Mouse (Mus musculus) midbrain, embryonic 12.5 days (tissue): ENCODE data around the gene Stap1. TPM values are rescaled to one million over a fixed set of nuclear protein-coding genes. Genes with fewer than 3 reads are reported as not detected.

ENCODE experiments used
- polyA plus RNA-seq: library from polyadenylated mRNA; unstranded; fragments of >200 nt; fragmentation: Nextera tagmentation; extraction: Ambion mirVana; gene quantifications from 2 replicates; pipeline ENCODE4 v1.2.1, GENCODE M21; 2016

The Stap1 gene
- polyA plus RNA-seq, 1 experiment from 2014 or later = 0.10 TPM

Other genes starting within 250 kb of the Stap1 start
- gene Cenpc1, start 6.2 kb upstream of the Stap1 start, polyA plus RNA-seq = 48.7 and 50.1 TPM in 2 replicates
- 20.5 TPM in 2 replicates for gene Uba6, start 101.1 kb downstream of the Stap1 start, polyA plus RNA-seq
- gene Gnrhr, start 126.2 kb downstream of the Stap1 start, polyA plus RNA-seq = not detected in 2 replicates
- gene Tmprss11c, start 217.6 kb downstream of the Stap1 start, polyA plus RNA-seq = not detected in 2 replicates